Comparison of ENCODE assay signal across 8 mouse cellular contexts in the genomic region with DNA sequence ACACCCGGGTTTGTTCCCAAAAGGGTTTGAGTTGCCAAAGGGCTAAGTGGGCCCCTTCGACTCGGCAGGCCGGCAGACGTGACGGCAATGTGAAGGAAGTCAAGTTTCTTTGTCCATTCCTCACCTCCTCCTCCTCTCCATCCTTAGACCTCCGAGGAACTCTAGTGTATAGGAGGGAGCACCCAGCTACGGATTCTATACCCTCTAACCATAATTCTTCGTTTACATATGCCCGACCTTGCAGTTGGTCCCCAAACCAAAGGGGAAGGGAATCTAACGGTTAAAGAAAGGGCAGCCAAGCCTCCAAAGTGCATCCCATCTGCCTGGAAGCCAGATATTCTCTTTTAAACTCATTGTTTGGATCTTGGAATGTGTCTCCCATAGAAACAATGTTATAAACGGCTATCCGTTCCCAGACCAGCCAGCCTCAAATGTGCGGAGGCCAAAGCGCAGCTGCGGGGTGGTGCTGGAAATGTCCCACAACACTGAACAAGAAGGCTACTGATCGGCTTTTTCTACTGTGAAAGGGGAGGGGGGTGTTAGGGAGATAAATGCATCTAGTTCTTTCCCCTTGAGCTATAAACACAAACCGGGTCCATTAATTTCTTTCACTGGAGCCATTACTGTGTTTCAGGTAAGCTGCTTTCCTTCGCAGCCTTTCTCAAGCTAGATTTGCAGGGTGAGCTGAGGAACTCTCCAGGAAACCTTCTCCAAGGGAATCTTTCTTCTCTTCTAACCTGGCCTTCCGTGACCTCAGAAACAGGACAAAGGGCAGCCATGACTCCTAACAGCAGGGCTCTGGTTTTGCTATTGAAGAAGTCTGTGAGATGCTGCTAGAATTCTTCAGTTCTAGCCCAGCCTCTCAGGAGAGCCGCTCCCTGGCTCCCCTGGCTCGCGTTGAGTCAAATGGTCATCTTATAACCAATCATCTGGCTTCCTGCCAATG. TPM values are rescaled to one million over a fixed set of nuclear protein-coding genes. Genes with fewer than 3 reads are reported as not detected.
A peak's percentile ranks its signal among the peaks of the same experiment; 100 is the strongest.
DNase-seq lines count a peak whose midpoint lies in the region; ATAC-seq and TF ChIP-seq lines count a peak whose summit lies in the region.

No protein-coding gene starts in this region.

- no peak for ATAC-seq in heart, embryonic 15.5 days (replicated peaks; ENCODE audit: insufficient number of reproducible peaks, insufficient read depth, low FRiP score, low read depth)
- no peak for ATAC-seq in limb, embryonic 12.5 days (ENCODE audit: insufficient number of reproducible peaks, insufficient read depth, low FRiP score, low TSS enrichment, low read depth)

- H3K36me3 ChIP-seq in heart, embryonic 15.5 days = no peaks in the 10 kb centered on the region
- no peaks in the 10 kb centered on the region for H3K36me3 ChIP-seq in limb, embryonic 12.5 days

- no peaks in the 10 kb centered on the region for H3K9me3 ChIP-seq in heart, embryonic 15.5 days (replicated peaks)
- H3K9me3 ChIP-seq in limb, embryonic 12.5 days = no peaks in the 10 kb centered on the region

- no peaks in the 10 kb centered on the region; the same call in 1 of the 2 replicates for H3K27me3 ChIP-seq in heart, embryonic 15.5 days
- H3K27me3 ChIP-seq in limb, embryonic 12.5 days = peaks cover 58% of the 10 kb centered on the region

- TF ChIP-seq CTCF in lung, adult 2 months (IDR thresholded peaks at IDR 0.05; ENCODE audit: insufficient read depth, low read length) = no peak
- TF ChIP-seq CTCF in olfactory bulb, adult 2 months (IDR thresholded peaks at IDR 0.05; ENCODE audit: insufficient read depth, low read depth, low read length) = no peak

- peak overlapping the region; percentile 99 for H3K4me2 ChIP-seq in heart, embryonic 15.5 days
- peak overlapping the region; percentile 94 for H3K4me2 ChIP-seq in limb, embryonic 12.5 days

- WGBS in lung, adult 2 months = 26% methylated on average over 23 of the region's 23 CpGs
- WGBS in heart, embryonic 15.5 days = 22% methylated on average over 23 of the region's 23 CpGs
- 16% methylated on average over 23 of the region's 23 CpGs for WGBS in limb, embryonic 12.5 days
- 29% methylated on average over 23 of the region's 23 CpGs for WGBS in olfactory bulb, adult 2 months

- TF ChIP-seq POLR2A in lung, adult 2 months (IDR thresholded peaks at IDR 0.05; ENCODE audit: borderline replicate concordance, extremely low read depth, low read depth, low read length) = no peak
- TF ChIP-seq POLR2A in olfactory bulb, adult 2 months (IDR thresholded peaks at IDR 0.05; ENCODE audit: insufficient read depth, low read depth, low read length) = no peak

- H3K9ac ChIP-seq in heart, embryonic 15.5 days = peak overlapping the region; percentile 72
- H3K9ac ChIP-seq in limb, embryonic 12.5 days (replicated peaks) = peak overlapping the region; percentile 62

- H3K4me1 ChIP-seq in lung, adult 2 months (ENCODE audit: control insufficient read depth, insufficient read depth, low read length) = peaks cover 5% of the 10 kb centered on the region; the same call in 1 of the 2 replicates
- H3K4me1 ChIP-seq in heart, embryonic 15.5 days (replicated peaks) = peaks cover 30% of the 10 kb centered on the region
- H3K4me1 ChIP-seq in limb, embryonic 12.5 days (replicated peaks) = peaks cover 29% of the 10 kb centered on the region
- peaks cover 19% of the 10 kb centered on the region for H3K4me1 ChIP-seq in olfactory bulb, adult 2 months (ENCODE audit: control insufficient read depth, insufficient read depth, low read length)

- no peak for DNase-seq in lung, adult 2 months
- no peak for DNase-seq in lung, postnatal 36 days
- peak; percentile 45 for DNase-seq in embryo, embryonic 11 days
- no peak for DNase-seq in spleen, postnatal 10 days (ENCODE audit: low spot score in 2 of 2)
- no peak for DNase-seq in spleen, adult 12 weeks (ENCODE audit: low spot score)

- H3K27ac ChIP-seq in heart, embryonic 15.5 days = peak overlapping the region; percentile 80
- H3K27ac ChIP-seq in limb, embryonic 12.5 days = peak overlapping the region; percentile 42; the same call in 1 of the 2 replicates
- H3K27ac ChIP-seq in olfactory bulb, adult 2 months (ENCODE audit: insufficient read depth, low read depth, low read length) = peak overlapping the region; percentile 71

- H3K4me3 ChIP-seq in lung, adult 2 months (replicated peaks; ENCODE audit: extremely low read depth, low read depth, low read length) = peak overlapping the region; percentile 69
- H3K4me3 ChIP-seq in heart, embryonic 15.5 days = peak overlapping the region; percentile 75
- peak overlapping the region; percentile 60 for H3K4me3 ChIP-seq in limb, embryonic 12.5 days (replicated peaks)
- peak overlapping the region; percentile 43 for H3K4me3 ChIP-seq in olfactory bulb, adult 2 months (ENCODE audit: insufficient read depth, low read depth, low read length)

RNA-seq across cellular contexts. Expression of a gene that starts 0.6 kb away (rescaled TPM):
- polyA plus RNA-seq in lung, adult 2 months (2012; rRNA removed) = 26.6 and 27.1 TPM in 2 replicates
- 9.2 and 13.9 TPM in 2 replicates for polyA plus RNA-seq in heart, embryonic 15.5 days (2015; fragmentation: Nextera tagmentation; extraction: Ambion mirVana)
- 5.3 and 7.8 TPM in 2 replicates for polyA plus RNA-seq in limb, embryonic 12.5 days (2016; fragmentation: Nextera tagmentation; extraction: Ambion mirVana)
- polyA plus RNA-seq in olfactory bulb, adult 2 months (2012; ENCODE audit: insufficient read depth, insufficient read length, low replicate concordance, missing spikeins) = not detected in 2 replicates
